Mouse (Mus musculus) adrenal gland, postnatal 25 days (tissue): ENCODE results near the gene Capn5. TPM values are rescaled to one million over a fixed set of nuclear protein-coding genes. Genes with fewer than 3 reads are reported as not detected.

Experiments
- DNase-seq: peaks from one replicate; pipeline ENCODE4 v3.0.0; 2021; ENCODE audit warnings: mixed read lengths
- total RNA-seq: library from RNA; stranded (reverse); gene quantifications from 2 replicates; pipeline ENCODE4 v1.2.3, GENCODE M21; 2021

The Capn5 gene
- total RNA-seq, 1 experiment from 2014 or later, result 9.5 TPM

GRCm38 (mm10) chr7:98109771-98110170, 68.3 kb downstream of the Capn5 start:
- no peak for DNase-seq

GRCm38 (mm10) chr7:98108636-98109430, 69.2 kb downstream of the Capn5 start:
- DNase-seq, result no peak

GRCm38 (mm10) chr7:98106272-98106671, 71.8 kb downstream of the Capn5 start:
- DNase-seq, result no peak

- no peak for DNase-seq
Observed at GRCm38 (mm10) chr7:98104481-98105435, 73.3 kb downstream of the Capn5 start.

GRCm38 (mm10) chr7:98103942-98104292, 74.2 kb downstream of the Capn5 start:
- DNase-seq, result no peak

- DNase-seq, result peak; percentile 78
Observed at GRCm38 (mm10) chr7:98103002-98103941, 74.8 kb downstream of the Capn5 start.

GRCm38 (mm10) chr7:98102488-98102887, 75.6 kb downstream of the Capn5 start:
- DNase-seq, result no peak

- DNase-seq, result no peak
Observed at GRCm38 (mm10) chr7:98097557-98097956, 80.5 kb downstream of the Capn5 start.

- no peak for DNase-seq
Observed at GRCm38 (mm10) chr7:98095852-98096251, 82.2 kb downstream of the Capn5 start.

GRCm38 (mm10) chr7:98086346-98086745, 91.7 kb downstream of the Capn5 start:
- DNase-seq, result no peak

GRCm38 (mm10) chr7:98085314-98085713, 92.8 kb downstream of the Capn5 start:
- DNase-seq, result no peak

- DNase-seq, result no peak
Observed at GRCm38 (mm10) chr7:98084541-98085293, 93.4 kb downstream of the Capn5 start.

GRCm38 (mm10) chr7:98082376-98082775, 95.7 kb downstream of the Capn5 start:
- no peak for DNase-seq

- DNase-seq, result no peak
Observed at GRCm38 (mm10) chr7:98077453-98077852, 100.6 kb downstream of the Capn5 start.

- peak; percentile 92 for DNase-seq
Observed at GRCm38 (mm10) chr7:98071620-98072019, 106.5 kb downstream of the Capn5 start.

Other genes with a start within 250 kb of the Capn5 start
- 91.2 and 206 TPM in 2 replicates for gene Myo7a, start 58.8 kb downstream of the Capn5 start, total RNA-seq
- gene Omp, start 32.8 kb downstream of the Capn5 start, total RNA-seq, result 5.2 and 5.4 TPM in 2 replicates
- gene B3gnt6, start 21.2 kb upstream of the Capn5 start, total RNA-seq, result 5.6 and 12.4 TPM in 2 replicates
- 12.9 and 20.0 TPM in 2 replicates for gene Acer3, start 142.9 kb upstream of the Capn5 start, total RNA-seq
- gene Tsku, start 183.1 kb upstream of the Capn5 start, total RNA-seq, result 22.9 and 40.6 TPM in 2 replicates